Mouse (Mus musculus): ENCODE results near the gene Tmem47. TPM values are rescaled to one million over a fixed set of nuclear protein-coding genes. Genes with fewer than 3 reads are reported as not detected.

Gene Tmem47
- polyA plus RNA-seq, 1 experiment from 2014 or later, result 2.0 TPM

GRCm38 (mm10) chrX:81078522-81078921, 8.0 kb downstream of the Tmem47 start:
- no peaks in the 10 kb centered on the region for H3K27me3 ChIP-seq (ENCODE audit: insufficient read depth, low read length)
- no peaks in the 10 kb centered on the region for H3K9me3 ChIP-seq (ENCODE audit: low read length)
- H3K4me1 ChIP-seq (ENCODE audit: insufficient read depth), result no peaks in the 10 kb centered on the region
- DNase-seq (no peak), ATAC-seq (no peak)
- no peak for TF ChIP-seq EP300 (IDR thresholded peaks at IDR 0.05; ENCODE audit: low read depth)
- TF ChIP-seq CTCF (IDR thresholded peaks at IDR 0.05; ENCODE audit: low read depth), result no peak
- no peaks in the 10 kb centered on the region for H3K36me3 ChIP-seq (replicated peaks; ENCODE audit: insufficient read depth, low read length)
- H3K27ac ChIP-seq (ENCODE audit: low read depth), result no peak overlapping the region
- no peak overlapping the region for H3K4me2 ChIP-seq (ENCODE audit: low read depth, low read length)
- H3K9ac ChIP-seq (replicated peaks), result no peak overlapping the region
- no peak overlapping the region for H3K4me3 ChIP-seq (ENCODE audit: low read depth, low read length)

GRCm38 (mm10) chrX:81080996-81081395, 10.5 kb downstream of the Tmem47 start:
- 58% methylated on average over 2 of the region's 2 CpGs for WGBS (ENCODE audit: insufficient replicate concordance)
- ATAC-seq (no peak), DNase-seq (no peak)
- Histone ChIP-seq H3K4me3 (ENCODE audit: low read depth, low read length) (no peak overlapping the region), H3K9ac (replicated peaks) (no peak overlapping the region), H3K27me3 (ENCODE audit: insufficient read depth, low read length) (no peaks in the 10 kb centered on the region), H3K4me1 (ENCODE audit: insufficient read depth) (no peaks in the 10 kb centered on the region), H3K27ac (ENCODE audit: low read depth) (no peak overlapping the region), H3K9me3 (ENCODE audit: low read length) (no peaks in the 10 kb centered on the region), H3K4me2 (ENCODE audit: low read depth, low read length) (no peak overlapping the region), H3K36me3 (replicated peaks; ENCODE audit: insufficient read depth, low read length) (no peaks in the 10 kb centered on the region)
- TF ChIP-seq CTCF (IDR thresholded peaks at IDR 0.05; ENCODE audit: low read depth) (no peak), EP300 (IDR thresholded peaks at IDR 0.05; ENCODE audit: low read depth) (no peak)

GRCm38 (mm10) chrX:81085025-81085752, 14.7 kb downstream of the Tmem47 start:
- no peaks in the 10 kb centered on the region for H3K36me3 ChIP-seq (replicated peaks; ENCODE audit: insufficient read depth, low read length)
- no peaks in the 10 kb centered on the region for H3K4me1 ChIP-seq (ENCODE audit: insufficient read depth)
- no peak overlapping the region for H3K27ac ChIP-seq (ENCODE audit: low read depth)
- H3K9me3 ChIP-seq (ENCODE audit: low read length), result no peaks in the 10 kb centered on the region
- no peak for DNase-seq
- no peak overlapping the region for H3K4me3 ChIP-seq (ENCODE audit: low read depth, low read length)
- H3K4me2 ChIP-seq (ENCODE audit: low read depth, low read length), result no peak overlapping the region
- H3K27me3 ChIP-seq (ENCODE audit: insufficient read depth, low read length), result no peaks in the 10 kb centered on the region
- no peak for TF ChIP-seq EP300 (IDR thresholded peaks at IDR 0.05; ENCODE audit: low read depth)
- TF ChIP-seq CTCF (IDR thresholded peaks at IDR 0.05; ENCODE audit: low read depth), result 0 out of 2 replicates have a peak, but pooled peaks have one; percentile 19
- 73% methylated on average over 2 of the region's 2 CpGs for WGBS (ENCODE audit: insufficient replicate concordance)
- no peak for ATAC-seq
- no peak overlapping the region for H3K9ac ChIP-seq (replicated peaks)

GRCm38 (mm10) chrX:81147416-81147815, 76.9 kb downstream of the Tmem47 start:
- DNase-seq, result no peak
- no peak for ATAC-seq
- Histone ChIP-seq H3K4me1 (ENCODE audit: insufficient read depth) (no peaks in the 10 kb centered on the region), H3K4me2 (ENCODE audit: low read depth, low read length) (no peak overlapping the region), H3K9me3 (ENCODE audit: low read length) (no peaks in the 10 kb centered on the region), H3K4me3 (ENCODE audit: low read depth, low read length) (no peak overlapping the region), H3K9ac (replicated peaks) (no peak overlapping the region), H3K27me3 (ENCODE audit: insufficient read depth, low read length) (no peaks in the 10 kb centered on the region), H3K36me3 (replicated peaks; ENCODE audit: insufficient read depth, low read length) (no peaks in the 10 kb centered on the region), H3K27ac (ENCODE audit: low read depth) (no peak overlapping the region)
- TF ChIP-seq EP300 (IDR thresholded peaks at IDR 0.05; ENCODE audit: low read depth) (no peak), CTCF (IDR thresholded peaks at IDR 0.05; ENCODE audit: low read depth) (no peak)
- 30% methylated on average over 1 of the region's 1 CpGs for WGBS (ENCODE audit: insufficient replicate concordance)

Measured in liver, postnatal 0 days (tissue).